Mouse (Mus musculus): Measurements from ENCODE around the gene Cmtm4.

Cmtm4 gene

DNA sequence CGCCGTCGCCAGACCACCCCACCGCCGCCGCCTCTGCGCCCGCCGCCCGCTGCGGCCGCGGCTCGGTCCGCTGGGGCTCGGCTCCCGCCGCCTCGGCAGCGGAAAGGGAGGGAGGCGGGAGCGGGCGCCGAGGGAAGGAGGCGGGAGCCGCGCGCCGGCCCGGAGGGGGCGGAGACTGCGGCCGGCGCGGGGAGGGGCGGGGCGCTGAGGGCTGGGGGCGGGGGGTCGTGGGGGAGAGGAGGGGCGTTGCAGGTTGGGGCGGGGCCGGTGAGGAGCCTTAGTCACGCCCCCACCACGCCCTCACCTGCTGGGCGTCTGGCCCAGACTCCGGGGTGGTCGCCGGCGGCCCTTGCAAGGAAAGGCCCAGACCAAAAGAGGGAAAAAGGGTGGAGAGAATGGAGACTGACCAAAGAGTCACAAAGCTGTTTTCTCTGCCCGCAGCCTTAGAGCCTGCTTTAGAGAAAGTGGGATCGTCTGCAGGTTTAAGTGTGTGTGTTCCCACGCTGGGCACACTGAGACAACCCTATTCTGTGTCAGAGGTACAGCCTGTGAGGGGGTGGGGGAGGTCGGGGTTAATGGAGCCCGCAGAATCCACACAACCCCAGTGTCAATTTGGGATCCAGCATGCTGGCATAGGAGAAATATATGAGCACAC is at the start of gene Cmtm4:
TSS of gene Cmtm4 (minus strand) at position 105 of the 655 bp plus-strand sequence.
- peak; percentile 53 for DNase-seq (ENCODE audit: low spot score)

GRCm38 (mm10) chr8:104445248-104445647 is 49.6 kb upstream of the Cmtm4 start:
- DNase-seq (ENCODE audit: low spot score): no peak

- DNase-seq (ENCODE audit: low spot score): no peak
These were observed 47.6 kb upstream of the Cmtm4 start for GRCm38 (mm10) chr8:104443125-104443679.

DNA sequence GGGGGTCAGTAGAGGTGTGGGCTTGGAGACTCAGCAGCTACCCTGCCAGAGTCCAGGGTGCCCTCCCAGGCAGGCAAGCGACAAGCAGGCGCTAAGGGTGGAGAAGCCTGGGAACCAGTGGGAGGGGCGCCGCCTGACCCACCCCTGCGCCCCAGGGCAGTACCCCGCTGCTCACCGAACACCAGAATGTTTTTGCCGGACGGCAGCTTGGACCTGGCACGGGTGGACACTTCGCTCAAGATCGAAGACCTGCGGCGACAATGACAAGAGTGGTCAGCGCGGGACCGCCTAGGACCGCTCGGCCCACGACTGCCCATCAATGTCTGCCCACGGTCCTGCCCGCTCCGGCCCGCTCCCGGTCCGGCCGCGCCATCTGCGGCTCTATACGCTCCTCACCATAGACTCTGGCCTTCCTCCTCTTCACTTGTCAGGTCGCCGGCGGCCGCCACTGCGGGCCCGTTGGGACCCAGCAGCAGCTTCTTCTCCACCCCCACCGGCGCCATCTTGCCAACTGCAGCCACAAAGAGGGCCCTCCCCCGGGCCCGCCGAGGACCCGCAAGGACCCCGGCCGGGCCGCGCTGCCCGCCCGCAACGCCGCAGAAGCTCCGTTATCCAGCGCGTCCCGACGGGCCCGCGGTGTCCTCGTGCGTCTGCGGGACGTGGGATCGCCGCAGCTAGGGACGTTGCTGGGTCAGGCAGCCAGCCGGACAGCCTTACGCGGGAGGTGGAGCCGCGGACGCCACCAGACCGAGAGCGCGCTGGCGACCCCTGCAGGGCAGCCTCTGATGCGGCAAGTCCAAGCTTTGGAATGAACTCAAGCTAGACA is 46.9 kb upstream of the Cmtm4 start, which contains the start of gene Dync1li2:
TSS of gene Dync1li2 (minus strand) at position 749 of the 826 bp plus-strand sequence.
- DNase-seq (ENCODE audit: low spot score): peak; percentile 93

- no peak for DNase-seq (ENCODE audit: low spot score)
These were observed 46.0 kb upstream of the Cmtm4 start for GRCm38 (mm10) chr8:104441613-104442012.

GRCm38 (mm10) chr8:104439461-104439860 is 43.9 kb upstream of the Cmtm4 start:
- no peak for DNase-seq (ENCODE audit: low spot score)

- DNase-seq (ENCODE audit: low spot score): no peak
These were observed 42.0 kb upstream of the Cmtm4 start for GRCm38 (mm10) chr8:104437494-104438135.

GRCm38 (mm10) chr8:104436591-104436990 is 41.0 kb upstream of the Cmtm4 start:
- DNase-seq (ENCODE audit: low spot score): no peak

GRCm38 (mm10) chr8:104436038-104436437 is 40.4 kb upstream of the Cmtm4 start:
- peak; percentile 96 for DNase-seq (ENCODE audit: low spot score)

- DNase-seq (ENCODE audit: low spot score): no peak
These were observed 39.3 kb upstream of the Cmtm4 start for GRCm38 (mm10) chr8:104434826-104435354.

GRCm38 (mm10) chr8:104434275-104434674 is 38.7 kb upstream of the Cmtm4 start:
- DNase-seq (ENCODE audit: low spot score): peak; percentile 18

- no peak for DNase-seq (ENCODE audit: low spot score)
These were observed 37.7 kb upstream of the Cmtm4 start for GRCm38 (mm10) chr8:104433191-104433842.

DNA sequence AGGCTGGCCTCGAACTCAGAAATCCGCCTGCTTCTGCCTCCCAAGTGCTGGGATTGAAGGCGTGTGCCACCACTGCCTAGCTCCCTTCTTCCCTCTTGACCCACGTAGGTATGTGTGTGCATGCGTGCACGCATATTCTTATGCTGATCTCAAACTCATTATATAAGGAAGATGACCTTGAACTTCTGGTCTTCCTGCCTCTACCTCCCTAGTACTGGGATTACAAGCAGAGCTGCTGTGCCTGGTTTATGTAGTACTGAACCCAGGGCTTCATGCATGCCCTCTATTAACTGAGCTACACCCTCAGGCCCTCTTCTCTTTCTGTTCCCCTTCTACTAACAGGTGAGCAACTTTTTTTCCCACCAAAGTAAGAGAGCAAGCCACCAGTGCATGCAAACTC is 37.0 kb upstream of the Cmtm4 start:
- no peak for DNase-seq (ENCODE audit: low spot score)

DNA sequence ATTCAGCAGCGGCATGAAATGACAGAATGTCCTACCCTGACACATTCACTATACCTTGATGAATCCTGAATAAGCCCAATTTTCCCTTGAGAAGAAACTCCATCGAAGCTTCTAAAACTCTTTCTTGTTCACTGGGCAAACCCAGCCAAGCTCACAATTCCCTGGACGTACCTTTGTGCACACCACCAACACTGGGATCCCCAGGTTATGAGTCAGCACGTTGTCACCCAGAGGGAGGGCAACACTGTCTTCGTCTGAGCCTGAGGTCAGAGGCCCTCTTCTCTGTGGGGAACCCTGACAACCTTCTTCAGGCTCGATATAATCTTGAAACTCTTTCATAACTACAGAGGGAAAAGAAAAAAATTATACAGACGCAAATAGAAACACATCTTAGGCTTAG is 34.6 kb upstream of the Cmtm4 start:
- DNase-seq (ENCODE audit: low spot score): no peak

DNA sequence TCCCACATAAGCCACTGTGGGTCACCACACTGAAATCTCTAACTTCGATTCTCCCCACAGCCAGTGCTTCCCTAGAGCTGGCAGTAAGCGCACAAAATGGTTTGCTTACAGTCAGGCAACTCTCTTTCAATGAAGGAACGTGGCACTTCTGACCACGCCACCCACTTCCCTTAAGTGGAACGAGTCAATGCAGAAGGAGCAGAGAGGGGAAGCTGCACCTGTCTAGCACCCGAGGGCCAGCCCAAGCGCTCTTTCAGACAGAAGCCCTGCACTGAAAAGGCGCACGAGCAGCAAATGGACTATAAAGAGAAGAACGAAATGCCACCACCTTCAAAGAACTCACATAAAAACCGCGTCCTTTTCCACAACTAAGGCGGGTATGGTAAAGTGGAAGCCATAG is 32.1 kb upstream of the Cmtm4 start:
- no peak for DNase-seq (ENCODE audit: low spot score)

GRCm38 (mm10) chr8:104422313-104422712 is 26.7 kb upstream of the Cmtm4 start:
- DNase-seq (ENCODE audit: low spot score): no peak

DNA sequence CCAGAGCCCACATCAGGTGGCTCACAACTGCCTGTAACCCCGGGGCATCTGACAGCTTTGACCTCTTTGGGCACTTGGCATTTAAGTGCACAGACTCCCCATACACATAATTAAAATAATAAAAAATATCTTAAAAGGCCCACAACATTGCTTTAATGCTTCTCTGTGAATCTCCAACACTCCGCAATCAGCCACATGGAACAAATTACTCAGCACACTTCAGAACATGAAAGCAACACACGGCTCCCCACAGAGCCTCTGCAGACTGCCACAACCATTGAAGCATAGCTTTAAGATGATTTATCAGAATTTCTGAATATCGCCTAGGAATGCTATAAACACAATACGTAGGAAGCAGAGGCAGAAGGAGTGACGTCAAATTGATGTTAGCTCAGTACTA is 20.4 kb upstream of the Cmtm4 start:
- DNase-seq (ENCODE audit: low spot score): no peak

- no peak for DNase-seq (ENCODE audit: low spot score)
These were observed 18.6 kb upstream of the Cmtm4 start for GRCm38 (mm10) chr8:104414204-104414603.

GRCm38 (mm10) chr8:104413770-104414169 is 18.2 kb upstream of the Cmtm4 start:
- no peak for DNase-seq (ENCODE audit: low spot score)

- no peak for DNase-seq (ENCODE audit: low spot score)
These were observed 17.4 kb upstream of the Cmtm4 start for GRCm38 (mm10) chr8:104412805-104413532.

DNA sequence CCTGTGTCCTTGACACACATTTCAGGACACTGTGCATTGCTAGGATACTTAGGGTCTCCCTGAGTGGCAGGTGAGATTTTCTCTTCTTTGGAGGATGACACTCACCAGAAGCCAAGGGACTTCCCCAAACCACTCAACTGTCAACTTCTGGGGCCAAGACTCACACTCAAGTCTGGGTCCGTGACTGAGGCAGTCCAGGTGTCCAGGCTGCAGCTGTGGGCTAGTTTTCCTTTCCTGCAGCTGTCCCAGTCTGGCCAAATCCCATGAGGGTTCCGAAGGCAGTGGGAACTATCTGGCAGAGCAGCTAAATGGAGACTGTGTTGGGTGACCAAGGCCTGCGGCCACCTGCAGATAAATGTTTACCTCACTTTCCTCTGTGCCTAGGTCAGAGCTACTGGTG is 16.4 kb upstream of the Cmtm4 start:
- no peak for DNase-seq (ENCODE audit: low spot score)
